Mouse (Mus musculus) stomach, postnatal 0 days (tissue): ENCODE results near the gene Fancg. TPM values are rescaled to one million over a fixed set of nuclear protein-coding genes. Genes with fewer than 3 reads are reported as not detected.
A peak's percentile ranks its signal among the peaks of the same experiment; 100 is the strongest.

ENCODE experiments used
- ATAC-seq: fragments of 200-750 bp; cut with Nextera tagmentation; 2 replicates; pipeline ENCODE4 v1.8.0; 2017; ENCODE audit not compliant: low FRiP score, low TSS enrichment
- DNase-seq: peaks from one replicate; pipeline ENCODE4 v3.0.0-alpha.2; 2016; ENCODE audit warnings: low spot score
- H3K27ac ChIP-seq: fragments of 300-500 bp; sonication (generic); replicated peaks from 2 replicates; pipeline ENCODE4 v1.5.1; 2014; ENCODE audit warnings: mild to moderate bottlenecking, control low read depth
- H3K27me3 ChIP-seq: fragments of 300-500 bp; sonication (generic); 2 replicates; pipeline ENCODE4 v1.6.1; 2014; ENCODE audit warnings: low read length; ENCODE audit not compliant: control insufficient read depth, insufficient read depth
- H3K36me3 ChIP-seq: fragments of 300-500 bp; sonication (generic); 2 replicates; pipeline ENCODE4 v1.6.1; 2014; ENCODE audit warnings: low read length, mixed read lengths; ENCODE audit not compliant: control insufficient read depth, insufficient read depth
- H3K4me1 ChIP-seq: fragments of 300-500 bp; sonication (generic); replicated peaks from 2 replicates; pipeline ENCODE4 v1.6.1; 2014; ENCODE audit warnings: antibody characterized with exemption; ENCODE audit not compliant: control insufficient read depth, insufficient read depth
- H3K4me2 ChIP-seq: fragments of 300-500 bp; sonication (generic); replicated peaks from 2 replicates; pipeline ENCODE4 v1.6.1; 2014; ENCODE audit warnings: low read depth, mild to moderate bottlenecking, control low read depth, moderate library complexity
- H3K4me3 ChIP-seq: fragments of 300-500 bp; sonication (generic); 2 replicates; pipeline ENCODE4 v1.5.1; 2014; ENCODE audit warnings: low read depth, low read length, control low read depth
- H3K9ac ChIP-seq: fragments of 300-500 bp; sonication (generic); 2 replicates; pipeline ENCODE4 v1.6.1; 2014; ENCODE audit warnings: mild to moderate bottlenecking, low read length, control low read depth, mixed read lengths
- H3K9me3 ChIP-seq: fragments of 300-500 bp; sonication (generic); 2 replicates; pipeline ENCODE4 v1.6.1; 2016; ENCODE audit warnings: low read length; ENCODE audit not compliant: control insufficient read depth
- CTCF ChIP-seq: IDR thresholded peaks from 2 replicates; pipeline ENCODE4 v1.5.1; 2016; ENCODE audit warnings: antibody characterized with exemption, low read depth, mild to moderate bottlenecking, moderate library complexity
- EP300 ChIP-seq: optimal IDR thresholded peaks from 2 replicates; pipeline ENCODE3; 2016; ENCODE audit warnings: antibody characterized with exemption
- WGBS: fragments of 180-500 bp; shearing (Covaris S2); extraction: QIAGEN DNeasy Blood & Tissue Kit; methylation state at CpG from one replicate; pipeline ENCODE4 v1.1.7; 2014; 5-methylcytosine and 5-hydroxymethylcytosine counted together
- polyA plus RNA-seq: library from polyadenylated mRNA; unstranded; fragments of >200 nt; fragmentation: Nextera tagmentation; extraction: Ambion mirVana; gene quantifications from 2 replicates; pipeline ENCODE4 v1.2.1, GENCODE M21; 2015

The Fancg gene
- polyA plus RNA-seq, 1 experiment from 2014 or later, result 7.7 TPM

- TF ChIP-seq CTCF (peak; percentile 11; the same call in 1 of the 2 replicates), EP300 (no peak)
- Histone ChIP-seq H3K27me3 (no peaks in the 10 kb centered on the region), H3K4me2 (no peak overlapping the region), H3K36me3 (peaks cover 17% of the 10 kb centered on the region), H3K9me3 (no peaks in the 10 kb centered on the region), H3K4me1 (peaks cover 4% of the 10 kb centered on the region; the same call in 1 of the 2 replicates), H3K9ac (no peak overlapping the region), H3K4me3 (no peak overlapping the region), H3K27ac (no peak overlapping the region)
- no peak for DNase-seq
- 85% methylated on average over 17 of the region's 17 CpGs for WGBS
- no peak for ATAC-seq
These were observed 11.0 kb upstream of the Fancg start for GRCm38 (mm10) chr4:43021341-43021740.

GRCm38 (mm10) chr4:43020876-43021275, 10.6 kb upstream of the Fancg start:
- Histone ChIP-seq H3K4me2 (no peak overlapping the region), H3K27ac (no peak overlapping the region), H3K36me3 (peaks cover 17% of the 10 kb centered on the region), H3K9me3 (no peaks in the 10 kb centered on the region), H3K27me3 (no peaks in the 10 kb centered on the region), H3K4me1 (peaks cover 4% of the 10 kb centered on the region; the same call in 1 of the 2 replicates), H3K4me3 (no peak overlapping the region), H3K9ac (no peak overlapping the region)
- DNase-seq (no peak), ATAC-seq (no peak)
- TF ChIP-seq CTCF (no peak), EP300 (no peak)
- WGBS, result 89% methylated on average over 16 of the region's 16 CpGs

- Histone ChIP-seq H3K4me3 (no peak overlapping the region), H3K36me3 (peaks cover 17% of the 10 kb centered on the region), H3K27me3 (no peaks in the 10 kb centered on the region), H3K4me2 (no peak overlapping the region), H3K9ac (no peak overlapping the region), H3K27ac (no peak overlapping the region), H3K4me1 (peaks cover 4% of the 10 kb centered on the region; the same call in 1 of the 2 replicates), H3K9me3 (no peaks in the 10 kb centered on the region)
- DNase-seq (no peak), ATAC-seq (no peak)
- TF ChIP-seq CTCF (no peak), EP300 (no peak)
- 92% methylated on average over 23 of the region's 23 CpGs for WGBS
These were observed 9.5 kb upstream of the Fancg start for GRCm38 (mm10) chr4:43019641-43020465.

- no peak for ATAC-seq
- WGBS, result 94% methylated on average over 10 of the region's 10 CpGs
- no peaks in the 10 kb centered on the region for H3K4me1 ChIP-seq
- H3K27ac ChIP-seq, result no peak overlapping the region
- H3K9me3 ChIP-seq, result no peaks in the 10 kb centered on the region
- H3K4me3 ChIP-seq, result no peak overlapping the region
- H3K36me3 ChIP-seq, result peaks cover 17% of the 10 kb centered on the region
- DNase-seq, result no peak
- H3K9ac ChIP-seq, result no peak overlapping the region
- H3K4me2 ChIP-seq, result no peak overlapping the region
- TF ChIP-seq CTCF, result no peak
- no peak for TF ChIP-seq EP300
- no peaks in the 10 kb centered on the region for H3K27me3 ChIP-seq
These were observed 8.9 kb upstream of the Fancg start for GRCm38 (mm10) chr4:43019176-43019575.

- DNase-seq (no peak), ATAC-seq (no peak)
- H3K4me2 ChIP-seq, result no peak overlapping the region
- H3K27ac ChIP-seq, result no peak overlapping the region
- peaks cover 14% of the 10 kb centered on the region for H3K36me3 ChIP-seq
- 86% methylated on average over 4 of the region's 4 CpGs for WGBS
- H3K4me3 ChIP-seq, result no peak overlapping the region
- H3K4me1 ChIP-seq, result no peaks in the 10 kb centered on the region
- TF ChIP-seq CTCF (no peak), EP300 (no peak)
- no peak overlapping the region for H3K9ac ChIP-seq
- H3K27me3 ChIP-seq, result no peaks in the 10 kb centered on the region
- no peaks in the 10 kb centered on the region for H3K9me3 ChIP-seq
These were observed 7.8 kb upstream of the Fancg start for GRCm38 (mm10) chr4:43018156-43018555.

- ATAC-seq, result no peak
- WGBS, result 88% methylated on average over 1 of the region's 1 CpGs
- no peaks in the 10 kb centered on the region for H3K36me3 ChIP-seq
These were observed 1.8 kb upstream of the Fancg start for GRCm38 (mm10) chr4:43012091-43012490.

More at GRCm38 (mm10) chr4:43012091-43012490, 1.8 kb upstream of the Fancg start:
- Histone ChIP-seq H3K4me2 (no peak overlapping the region), H3K27ac (no peak overlapping the region), H3K9me3 (no peaks in the 10 kb centered on the region), H3K4me3 (no peak overlapping the region), H3K27me3 (no peaks in the 10 kb centered on the region), H3K4me1 (no peaks in the 10 kb centered on the region), H3K9ac (no peak overlapping the region)
- no peak for DNase-seq
- TF ChIP-seq CTCF (no peak), EP300 (no peak)
